Mouse (Mus musculus) erythroblast, embryonic 14.5 days (primary cell): ENCODE data around the gene Mrap. TPM values are rescaled to one million over a fixed set of nuclear protein-coding genes. Genes with fewer than 3 reads are reported as not detected.

ENCODE experiments used
- H3K27me3 ChIP-seq: 2 replicates; pipeline ENCODE4 v1.6.1; 2012; ENCODE audit warnings: inconsistent platforms; ENCODE audit not compliant: control insufficient read depth
- H3K36me3 ChIP-seq: 2 replicates; pipeline ENCODE4 v1.6.1; 2012; ENCODE audit warnings: mild to moderate bottlenecking, inconsistent platforms; ENCODE audit not compliant: control insufficient read depth
- H3K4me1 ChIP-seq: 2 replicates; pipeline ENCODE4 v1.6.1; 2012; ENCODE audit warnings: inconsistent platforms; ENCODE audit not compliant: control insufficient read depth
- H3K4me3 ChIP-seq: replicated peaks from 2 replicates; pipeline ENCODE3; 2012; ENCODE audit warnings: moderate library complexity, mild to moderate bottlenecking, inconsistent platforms
- H3K9me3 ChIP-seq: 2 replicates; pipeline ENCODE4 v1.6.1; 2012; ENCODE audit warnings: low read length, inconsistent platforms, mixed read lengths; ENCODE audit not compliant: control insufficient read depth
- GATA1 ChIP-seq: IDR thresholded peaks from 2 replicates; pipeline ENCODE4 v1.6.1; 2012; ENCODE audit warnings: low read length, inconsistent platforms, mixed read lengths
- TAL1 ChIP-seq: IDR thresholded peaks from 3 replicates; pipeline ENCODE4 v1.6.1; 2012; ENCODE audit warnings: low read length, inconsistent platforms, mixed read lengths
- polyA plus RNA-seq: library from polyadenylated mRNA; stranded (reverse); fragments of >175 nt; gene quantifications from 2 replicates; pipeline ENCODE4 v1.2.3, GENCODE M21; 2012

The Mrap gene
- polyA plus RNA-seq, 1 experiment, result 11.4 TPM

DNA sequence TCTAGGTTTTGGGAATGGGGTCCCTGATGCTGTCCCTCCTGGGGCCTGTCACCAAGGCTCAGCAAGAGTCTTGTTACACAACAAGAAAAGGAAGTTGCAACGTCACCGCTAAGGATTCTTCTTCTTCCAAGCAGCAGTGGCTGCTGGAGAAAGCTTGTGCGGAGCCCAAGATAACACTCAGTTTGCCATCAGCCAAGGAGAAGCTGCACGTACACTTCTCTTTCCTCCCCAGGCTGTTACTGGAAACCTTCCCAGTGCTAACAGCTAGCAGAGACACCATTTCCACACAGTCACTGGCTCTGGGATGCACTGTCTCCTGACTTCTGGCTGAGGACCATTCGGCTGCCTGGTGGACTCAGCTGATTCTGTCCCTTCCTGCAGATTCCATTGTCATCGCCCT, 9.1 kb downstream of the Mrap start:
- H3K27me3 ChIP-seq, result no peaks in the 10 kb centered on the region
- no peaks in the 10 kb centered on the region for H3K9me3 ChIP-seq
- H3K36me3 ChIP-seq, result peaks cover 87% of the 10 kb centered on the region
- H3K4me1 ChIP-seq, result peaks cover 74% of the 10 kb centered on the region
- TF ChIP-seq TAL1 (no peak), GATA1 (no peak)
- no peak overlapping the region for H3K4me3 ChIP-seq

DNA sequence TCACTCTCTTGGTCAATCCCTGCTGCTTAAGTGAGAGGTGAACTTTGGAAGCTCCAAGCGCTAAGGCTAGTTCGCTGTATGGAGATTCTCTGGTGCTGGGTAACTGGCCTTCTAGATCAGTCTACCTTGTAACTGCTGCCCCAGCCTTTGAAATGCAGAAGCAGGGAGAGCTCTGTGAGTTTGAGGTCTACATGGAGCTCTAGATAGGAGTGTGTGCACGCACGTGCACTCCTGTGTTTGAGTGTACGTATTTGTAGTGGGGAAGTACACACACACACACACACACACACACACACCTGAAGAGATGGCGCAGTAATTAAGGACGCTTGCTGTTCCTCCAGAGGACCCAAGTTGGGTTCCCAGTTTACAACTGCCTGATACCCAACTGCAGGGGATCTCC, 10.2 kb downstream of the Mrap start:
- TF ChIP-seq TAL1 (no peak), GATA1 (no peak)
- Histone ChIP-seq H3K9me3 (no peaks in the 10 kb centered on the region), H3K4me1 (peaks cover 73% of the 10 kb centered on the region), H3K4me3 (no peak overlapping the region), H3K27me3 (no peaks in the 10 kb centered on the region), H3K36me3 (peaks cover 88% of the 10 kb centered on the region)

DNA sequence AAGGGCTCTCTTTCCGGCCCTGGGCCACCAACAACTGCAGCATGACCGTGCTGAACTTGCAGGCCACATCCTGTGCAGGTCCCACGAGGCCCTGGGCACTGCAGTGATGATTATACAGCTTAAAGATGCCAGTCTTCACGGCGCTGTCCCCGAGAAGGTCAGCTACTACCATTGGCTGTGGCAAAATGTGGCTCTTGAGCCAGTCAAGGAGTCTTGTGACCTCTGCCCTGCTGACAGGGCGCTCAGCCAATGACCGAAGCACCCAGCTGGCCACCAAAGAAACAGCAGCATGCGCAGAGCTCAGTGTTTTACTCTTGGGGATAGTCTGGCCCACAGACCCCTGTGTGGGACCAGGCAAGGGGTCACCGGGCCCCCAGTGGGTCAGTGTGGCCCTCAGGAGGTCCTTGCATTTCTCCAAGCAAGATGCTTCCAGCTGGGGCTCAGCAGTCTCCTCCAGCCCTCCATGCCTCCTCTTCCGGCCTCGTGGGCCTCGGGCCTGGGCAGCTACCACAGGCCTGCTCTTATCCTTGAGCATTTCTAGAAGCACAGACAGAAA, 15.5 kb downstream of the Mrap start:
- TF ChIP-seq TAL1 (no peak), GATA1 (no peak)
- Histone ChIP-seq H3K4me3 (no peak overlapping the region), H3K36me3 (peaks cover 90% of the 10 kb centered on the region), H3K9me3 (no peaks in the 10 kb centered on the region), H3K4me1 (peaks cover 43% of the 10 kb centered on the region), H3K27me3 (no peaks in the 10 kb centered on the region)

DNA sequence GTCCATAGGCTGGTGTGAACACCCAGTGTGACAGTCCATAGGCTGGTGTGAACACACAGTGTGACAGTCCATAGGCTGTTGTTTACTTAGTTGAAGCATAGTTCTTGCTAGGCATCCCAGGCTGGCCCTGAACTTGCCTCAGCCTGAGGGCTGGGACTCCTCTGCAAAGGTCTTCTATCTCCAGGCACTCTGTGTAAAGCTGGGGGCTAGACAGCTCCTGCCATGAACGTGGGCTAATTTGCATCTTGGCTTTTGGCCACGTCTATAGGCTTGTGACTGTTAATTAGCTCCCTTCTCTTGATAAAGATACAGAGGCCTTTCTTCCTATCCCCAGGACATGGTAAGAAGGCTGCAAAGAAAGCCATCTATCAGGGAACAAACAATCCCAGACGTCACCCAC, 21.3 kb downstream of the Mrap start:
- Histone ChIP-seq H3K4me3 (no peak overlapping the region), H3K9me3 (peaks cover 4% of the 10 kb centered on the region), H3K36me3 (peaks cover 85% of the 10 kb centered on the region), H3K27me3 (no peaks in the 10 kb centered on the region), H3K4me1 (peaks cover 47% of the 10 kb centered on the region)
- no peak for TF ChIP-seq TAL1
- TF ChIP-seq GATA1, result no peak

DNA sequence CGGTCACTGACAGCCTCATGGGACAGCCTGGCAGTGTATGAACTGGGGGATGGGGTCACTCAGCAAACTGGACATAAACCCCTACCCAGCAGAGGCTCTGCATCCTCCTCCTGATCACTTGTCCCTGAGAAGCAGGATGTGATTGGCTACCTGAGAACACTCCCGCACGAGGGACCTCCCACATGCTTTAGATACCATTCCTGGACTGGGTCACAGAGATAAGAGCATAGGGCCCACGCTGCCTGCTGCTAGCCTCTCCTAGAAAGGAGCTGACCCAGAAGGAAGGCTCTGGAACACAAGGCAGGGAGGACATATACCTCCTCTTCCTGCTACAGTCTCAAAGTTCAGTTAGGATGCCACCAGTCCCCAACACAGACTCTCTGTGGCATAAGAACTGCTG, 22.5 kb downstream of the Mrap start:
- Histone ChIP-seq H3K27me3 (no peaks in the 10 kb centered on the region), H3K4me3 (peak overlapping the region; percentile 41), H3K4me1 (peaks cover 49% of the 10 kb centered on the region), H3K36me3 (peaks cover 81% of the 10 kb centered on the region), H3K9me3 (peaks cover 4% of the 10 kb centered on the region)
- TF ChIP-seq GATA1 (peak; percentile 80), TAL1 (peak; percentile 63)

DNA sequence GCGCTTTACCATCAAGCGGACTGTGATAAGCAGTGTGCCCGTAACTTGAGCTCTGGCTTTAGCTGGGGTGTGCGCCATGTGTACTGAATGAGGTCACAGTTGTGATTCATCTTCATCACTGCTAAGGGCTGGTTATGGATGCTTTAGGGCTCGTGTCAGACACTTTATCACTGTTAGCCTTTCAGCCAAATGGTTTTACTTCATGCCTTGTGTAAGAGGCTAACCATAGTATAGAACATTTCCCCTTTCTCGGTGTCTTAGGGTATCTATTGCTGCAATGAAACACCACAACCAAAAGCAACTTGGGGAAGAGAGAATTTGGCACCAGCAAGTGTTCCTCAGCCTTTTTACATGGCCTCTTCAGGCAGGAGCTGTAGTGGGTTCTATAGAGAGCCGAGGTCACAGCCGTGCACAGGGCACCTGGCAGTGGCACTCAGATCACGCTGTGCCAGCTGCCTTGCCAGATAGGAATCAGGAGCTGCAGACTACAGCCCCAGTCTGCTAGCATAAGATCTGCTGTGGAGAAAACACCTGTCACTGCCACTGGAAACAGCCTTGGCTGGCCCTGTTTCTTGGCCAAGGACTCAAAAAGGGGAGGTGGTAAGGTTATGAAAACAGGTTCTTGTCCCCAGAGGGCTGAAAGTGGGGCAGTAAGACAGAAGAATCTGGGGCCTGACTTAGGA, 27.3 kb downstream of the Mrap start:
- Histone ChIP-seq H3K9me3 (peaks cover 7% of the 10 kb centered on the region), H3K36me3 (peaks cover 91% of the 10 kb centered on the region), H3K4me1 (peaks cover 34% of the 10 kb centered on the region), H3K4me3 (no peak overlapping the region), H3K27me3 (no peaks in the 10 kb centered on the region)
- TF ChIP-seq GATA1 (no peak), TAL1 (no peak)

DNA sequence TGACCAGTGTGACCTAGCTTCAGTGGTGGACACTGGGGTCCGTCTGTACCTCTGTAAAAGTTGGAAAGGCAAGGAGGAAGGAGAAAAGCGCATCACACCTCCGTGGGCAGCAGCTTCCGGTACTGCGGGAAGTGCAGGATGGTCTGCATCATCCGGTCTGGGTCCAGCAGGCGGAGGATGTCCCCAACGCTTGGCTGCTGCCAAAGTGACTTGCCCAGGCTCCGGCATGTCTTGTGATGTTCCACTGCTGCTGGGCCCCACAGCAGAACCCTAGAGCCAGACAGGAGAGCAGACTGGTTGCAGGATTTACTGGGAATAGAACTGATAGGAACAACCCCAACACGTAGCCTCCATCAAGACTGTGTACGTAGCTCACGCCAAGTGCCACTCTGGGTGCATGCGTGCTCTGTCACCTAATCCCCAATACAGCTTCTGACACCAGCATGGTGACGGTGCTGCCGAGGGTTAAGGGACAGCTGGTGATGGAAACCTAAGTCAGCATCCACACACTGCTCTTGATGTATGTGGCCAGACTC, 29.0 kb downstream of the Mrap start:
- no peak overlapping the region for H3K4me3 ChIP-seq
- no peak for TF ChIP-seq GATA1
- TF ChIP-seq TAL1, result no peak
- peaks cover 93% of the 10 kb centered on the region for H3K36me3 ChIP-seq
- H3K4me1 ChIP-seq, result peaks cover 18% of the 10 kb centered on the region
- H3K9me3 ChIP-seq, result peaks cover 7% of the 10 kb centered on the region
- H3K27me3 ChIP-seq, result no peaks in the 10 kb centered on the region

DNA sequence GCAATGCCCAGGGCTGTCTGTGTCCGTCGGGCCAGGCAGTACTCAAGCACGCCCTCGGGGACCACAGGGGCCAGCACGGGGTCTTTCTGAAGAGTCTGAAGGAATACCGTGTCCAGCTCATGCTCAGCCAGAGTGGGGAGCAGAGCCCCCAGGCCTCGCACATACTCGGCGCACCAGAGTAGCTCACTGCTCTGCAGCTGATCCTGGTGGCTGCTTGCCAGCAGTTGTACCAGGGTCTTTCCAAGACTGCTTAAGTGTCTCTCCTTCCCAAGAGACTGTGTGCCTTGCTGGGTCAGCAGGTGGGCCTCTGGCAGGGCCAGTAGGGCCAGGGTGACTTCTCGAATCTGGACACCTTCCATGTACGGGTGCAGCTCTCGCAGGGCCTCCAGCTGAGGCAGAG, 36.2 kb downstream of the Mrap start:
- TF ChIP-seq GATA1 (no peak), TAL1 (no peak)
- H3K9me3 ChIP-seq, result no peaks in the 10 kb centered on the region
- no peaks in the 10 kb centered on the region for H3K27me3 ChIP-seq
- H3K4me3 ChIP-seq, result no peak overlapping the region
- no peaks in the 10 kb centered on the region for H3K4me1 ChIP-seq
- peaks cover 98% of the 10 kb centered on the region for H3K36me3 ChIP-seq

DNA sequence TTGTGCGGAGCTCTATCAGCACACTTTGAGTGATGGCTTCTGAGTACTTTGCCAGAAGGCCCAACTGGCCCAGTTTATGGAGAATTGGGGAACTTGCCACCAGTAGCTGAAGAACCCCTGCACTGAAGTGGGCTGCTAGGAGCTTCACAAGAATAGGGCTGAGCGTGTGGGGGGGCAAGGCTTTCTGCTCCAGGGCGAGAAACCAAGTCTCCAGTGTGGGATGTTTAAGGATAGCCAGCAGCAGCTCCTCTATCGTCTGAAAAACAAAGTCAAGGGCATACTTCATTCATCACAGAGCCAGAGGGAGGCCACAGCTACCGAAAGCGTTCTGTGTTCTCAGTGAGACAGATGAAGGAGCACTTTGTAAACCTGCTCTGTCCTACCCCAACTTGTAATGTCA, 36.6 kb downstream of the Mrap start:
- peaks cover 98% of the 10 kb centered on the region for H3K36me3 ChIP-seq
- TF ChIP-seq GATA1 (no peak), TAL1 (no peak)
- no peaks in the 10 kb centered on the region for H3K9me3 ChIP-seq
- no peaks in the 10 kb centered on the region for H3K4me1 ChIP-seq
- no peaks in the 10 kb centered on the region for H3K27me3 ChIP-seq
- H3K4me3 ChIP-seq, result no peak overlapping the region
